Mouse (Mus musculus) ES-E14 (cell line): ENCODE measurements at regions not wholly inside any gene's neighbourhood (a gene's known extent, or its start where the extent isn't known, plus 50 kb on each side); places are given as distances from the start of the nearest gene placed in this dataset.

ENCODE experiments used
- HCFC1 ChIP-seq: IDR thresholded peaks from 2 replicates; pipeline ENCODE4 v1.6.1; 2012; ENCODE audit warnings: low read length, inconsistent platforms, borderline replicate concordance; ENCODE audit not compliant: insufficient read depth
- MAFK ChIP-seq: IDR thresholded peaks from 2 replicates; pipeline ENCODE4 v1.6.1; 2014; ENCODE audit warnings: mild to moderate bottlenecking, low read depth, low read length, inconsistent platforms; ENCODE audit not compliant: insufficient read depth
- ZC3H11A ChIP-seq: IDR thresholded peaks from 2 replicates; pipeline ENCODE4 v1.6.1; 2012; ENCODE audit warnings: low read depth, mild to moderate bottlenecking, inconsistent platforms, low read length, borderline replicate concordance
- ZNF384 ChIP-seq: IDR thresholded peaks from 2 replicates; pipeline ENCODE4 v1.6.1; 2012; ENCODE audit warnings: low read depth, low read length, inconsistent platforms

DNA sequence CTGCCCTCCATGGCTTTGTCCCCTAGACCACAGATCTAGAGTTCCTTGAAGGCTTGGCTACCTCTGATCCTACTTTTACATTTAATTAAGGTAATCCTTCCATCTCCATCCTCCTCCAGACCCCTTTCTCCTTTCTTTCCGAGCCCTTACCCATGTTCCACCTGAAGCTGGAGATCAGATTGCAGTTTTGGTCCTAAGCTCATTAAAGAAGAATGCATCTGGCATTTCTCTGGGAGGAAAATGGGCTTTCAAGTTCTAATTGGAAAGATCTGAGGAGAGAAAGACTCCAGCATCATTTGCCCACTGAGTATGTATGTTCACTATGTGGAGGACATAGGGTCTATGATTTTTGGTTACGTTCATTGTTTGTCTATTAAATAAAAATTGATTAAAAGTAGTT, 112.2 kb downstream of the Sem1 start:
- TF ChIP-seq ZC3H11A, result no peak
- TF ChIP-seq HCFC1, result no peak
- no peak for TF ChIP-seq ZNF384
- no peak for TF ChIP-seq MAFK
